ENCODE assay signal across 27 mouse cellular contexts in the genomic region with DNA sequence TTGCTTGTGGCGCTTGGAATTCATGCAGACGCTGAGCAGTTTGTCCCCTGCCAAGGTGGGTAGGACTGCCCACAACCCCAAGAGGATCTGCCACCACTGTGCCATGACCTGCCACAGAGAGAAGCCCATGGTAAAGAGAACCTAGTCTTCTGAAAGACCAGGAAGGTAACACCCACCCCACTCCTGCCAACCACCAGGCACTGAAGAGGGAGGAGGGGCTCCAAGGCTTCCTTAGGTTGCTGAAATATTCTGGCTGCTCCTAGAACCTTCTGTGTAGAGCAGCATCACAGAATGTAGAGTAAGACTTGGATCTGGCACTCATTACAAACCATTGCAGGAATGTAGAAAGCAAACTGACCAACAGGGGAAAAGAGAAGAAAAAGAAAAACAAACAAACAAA. TPM values are rescaled to one million over a fixed set of nuclear protein-coding genes. Genes with fewer than 3 reads are reported as not detected.
DNase-seq lines count a peak whose midpoint lies in the region; ATAC-seq and TF ChIP-seq lines count a peak whose summit lies in the region.
"Had no signal": no experiment of that assay in that cellular context is flagged by ENCODE, and none has a peak within 500 bp of the region (broad histone marks: within the 10 kb centered on the region; RNA-seq: fewer than 3 reads in every experiment).

No protein-coding gene starts in this region.

- no peaks in the 10 kb centered on the region for H3K9me3 ChIP-seq in hindbrain, embryonic 10.5 days
- no peaks in the 10 kb centered on the region for H3K9me3 ChIP-seq in hindbrain, embryonic 16.5 days (ENCODE audit: control insufficient read depth, low read length)
- no peaks in the 10 kb centered on the region for H3K9me3 ChIP-seq in neural tube, embryonic 15.5 days (replicated peaks)
- H3K9me3 ChIP-seq: embryonic facial prominence, embryonic 15.5 days; forebrain, embryonic 10.5 days; forebrain, embryonic 15.5 days; G1E; heart, embryonic 12.5 days; hindbrain, embryonic 12.5 days had no signal

- no peak for TF ChIP-seq CTCF in spleen, adult 2 months (IDR thresholded peaks at IDR 0.05; ENCODE audit: extremely low read depth, insufficient read depth, insufficient read length, insufficient replicate concordance)

- H3K4me1 ChIP-seq in hindbrain, embryonic 10.5 days (replicated peaks): peaks cover 32% of the 10 kb centered on the region
- H3K4me1 ChIP-seq in hindbrain, embryonic 16.5 days (ENCODE audit: control insufficient read depth, insufficient read depth, low read depth, low read length): peaks cover 2% of the 10 kb centered on the region; the same call in 1 of the 2 replicates
- peaks cover 12% of the 10 kb centered on the region; the same call in 1 of the 2 replicates for H3K4me1 ChIP-seq in spleen, adult 2 months (ENCODE audit: control insufficient read depth, insufficient read depth, insufficient read length)
- peaks cover 6% of the 10 kb centered on the region; the same call in 1 of the 2 replicates for H3K4me1 ChIP-seq in neural tube, embryonic 15.5 days

- no peak for DNase-seq in hindbrain, embryonic 10.5 days (ENCODE audit: low spot score)
- no peak for DNase-seq in spleen, adult 2 months (ENCODE audit: low read depth in 1 of 2, low spot score in 2 of 2)
- no peak for DNase-seq in spleen, adult 18-20 months
- DNase-seq in CD4-positive helper T cell, adult 2 months (ENCODE audit: low read depth, low spot score): peak; percentile 65
- DNase-seq in induced T-regulatory cell, adult 2 months (ENCODE audit: low read depth): peak; percentile 64
- DNase-seq in retina, embryonic 14.5 days (ENCODE audit: low spot score): no peak
- DNase-seq: adrenal gland, adult 8-10 months; adrenal gland, postnatal 36 days; cerebellum, adult 11 months; cerebellum, adult 8-10 months; cerebellum, postnatal 14 days; embryo, embryonic 11 days; gastrocnemius, postnatal 10 days; heart, adult 2 months; heart, postnatal 36 days had no signal

- WGBS in hindbrain, embryonic 10.5 days: 90% methylated on average over 2 of the region's 2 CpGs
- WGBS in hindbrain, embryonic 16.5 days: 97% methylated on average over 2 of the region's 2 CpGs
- 77% methylated on average over 2 of the region's 2 CpGs for WGBS in spleen, adult 2 months
- 94% methylated on average over 2 of the region's 2 CpGs for WGBS in neural tube, embryonic 15.5 days

- no peak for ATAC-seq in hindbrain, embryonic 16.5 days
- no peak for ATAC-seq in neural tube, embryonic 15.5 days (ENCODE audit: low FRiP score)
- ATAC-seq: forebrain, embryonic 15.5 days; hindbrain, postnatal 0 days had no signal

- H3K36me3 ChIP-seq in hindbrain, embryonic 10.5 days: no peaks in the 10 kb centered on the region
- no peaks in the 10 kb centered on the region for H3K36me3 ChIP-seq in hindbrain, embryonic 16.5 days (ENCODE audit: control insufficient read depth, insufficient read depth, low read length)
- no peaks in the 10 kb centered on the region for H3K36me3 ChIP-seq in spleen, adult 2 months (ENCODE audit: control insufficient read depth, insufficient read depth, low read length)
- H3K36me3 ChIP-seq in neural tube, embryonic 15.5 days: no peaks in the 10 kb centered on the region
- H3K36me3 ChIP-seq: embryonic facial prominence, embryonic 15.5 days; forebrain, embryonic 10.5 days; forebrain, embryonic 15.5 days; G1E; heart, embryonic 12.5 days; hindbrain, embryonic 12.5 days had no signal

- no peaks in the 10 kb centered on the region for H3K27me3 ChIP-seq in hindbrain, embryonic 10.5 days (ENCODE audit: insufficient read depth, poor library complexity, severe bottlenecking)
- H3K27me3 ChIP-seq in hindbrain, embryonic 16.5 days (replicated peaks; ENCODE audit: control insufficient read depth, insufficient read depth, low read length): no peaks in the 10 kb centered on the region
- H3K27me3 ChIP-seq in spleen, adult 2 months (ENCODE audit: control insufficient read depth, insufficient read depth, low read length): no peaks in the 10 kb centered on the region
- 0 out of 2 replicates have a peak, but pooled peaks cover 3% of the 10 kb centered on the region for H3K27me3 ChIP-seq in neural tube, embryonic 15.5 days (replicated peaks)
- H3K27me3 ChIP-seq: embryonic facial prominence, embryonic 15.5 days; forebrain, embryonic 15.5 days; heart, embryonic 12.5 days had no signal

- H3K4me3 ChIP-seq in hindbrain, embryonic 10.5 days: no peak overlapping the region
- no peak overlapping the region for H3K4me3 ChIP-seq in hindbrain, embryonic 16.5 days (ENCODE audit: low read length)
- H3K4me3 ChIP-seq in spleen, adult 2 months (ENCODE audit: extremely low read depth, insufficient read depth, insufficient read length): peak overlapping the region; percentile 7; the same call in 1 of the 2 replicates
- H3K4me3 ChIP-seq in neural tube, embryonic 15.5 days (replicated peaks): no peak overlapping the region
- H3K4me3 ChIP-seq: embryonic facial prominence, embryonic 15.5 days; erythroblast, embryonic 14.5 days; forebrain, embryonic 10.5 days; forebrain, embryonic 15.5 days; heart, adult 2 months; heart, embryonic 12.5 days; hindbrain, embryonic 12.5 days had no signal

- TF ChIP-seq POLR2A in spleen, adult 2 months (IDR thresholded peaks at IDR 0.05; ENCODE audit: low read depth, low read length): no peak

- H3K4me2 ChIP-seq in hindbrain, embryonic 16.5 days (ENCODE audit: low read length): no peak overlapping the region
- H3K4me2 ChIP-seq in neural tube, embryonic 15.5 days: no peak overlapping the region
- H3K4me2 ChIP-seq: embryonic facial prominence, embryonic 15.5 days; forebrain, embryonic 15.5 days; heart, embryonic 12.5 days; hindbrain, embryonic 12.5 days had no signal

- H3K9ac ChIP-seq in hindbrain, embryonic 16.5 days (ENCODE audit: low read depth, low read length): no peak overlapping the region
- H3K9ac ChIP-seq in neural tube, embryonic 15.5 days (replicated peaks): no peak overlapping the region
- H3K9ac ChIP-seq: embryonic facial prominence, embryonic 15.5 days; forebrain, embryonic 15.5 days; heart, embryonic 12.5 days; hindbrain, embryonic 12.5 days had no signal

- H3K27ac ChIP-seq in hindbrain, embryonic 10.5 days: peak overlapping the region; percentile 23; the same call in 1 of the 2 replicates
- no peak overlapping the region for H3K27ac ChIP-seq in hindbrain, embryonic 16.5 days (ENCODE audit: low read depth, low read length)
- H3K27ac ChIP-seq in spleen, adult 2 months (ENCODE audit: insufficient read depth, low read length): peak overlapping the region; percentile 85
- H3K27ac ChIP-seq in neural tube, embryonic 15.5 days (replicated peaks): no peak overlapping the region
- H3K27ac ChIP-seq: embryonic facial prominence, embryonic 15.5 days; forebrain, embryonic 15.5 days; heart, adult 2 months; hindbrain, embryonic 12.5 days; hindbrain, postnatal 0 days had no signal

RNA-seq across cellular contexts. Expression of a gene that starts 1.3 kb away (rescaled TPM):
- polyA plus RNA-seq in hindbrain, embryonic 10.5 days (2016; fragmentation: Nextera tagmentation; extraction: Ambion mirVana): 0.24 TPM in 1 of 2 replicates, not detected in the other
- not detected in 2 replicates for polyA plus RNA-seq in hindbrain, embryonic 16.5 days (2015; fragmentation: Nextera tagmentation; extraction: Ambion mirVana)
- polyA plus RNA-seq in spleen, adult 2 months (2012; rRNA removed): 37.6 and 41.4 TPM in 2 replicates
- 1.9 TPM in 1 of 2 replicates, not detected in the other for polyA plus RNA-seq in neural tube, embryonic 15.5 days (2015; fragmentation: Nextera tagmentation; extraction: Ambion mirVana)
- polyA plus RNA-seq: C2C12; erythroblast, embryonic 14.5 days; forebrain, embryonic 10.5 days; forebrain, embryonic 15.5 days; G1E; heart, embryonic 12.5 days; hindbrain, embryonic 12.5 days; hindbrain, postnatal 0 days had no signal

RNA-seq across cellular contexts. Expression of a gene that starts 42.4 kb away (rescaled TPM):
- 0.65 and 0.71 TPM in 2 replicates for polyA plus RNA-seq in hindbrain, embryonic 10.5 days (2016; fragmentation: Nextera tagmentation; extraction: Ambion mirVana)
- polyA plus RNA-seq in hindbrain, embryonic 16.5 days (2015; fragmentation: Nextera tagmentation; extraction: Ambion mirVana): 1.3 and 1.7 TPM in 2 replicates
- polyA plus RNA-seq in spleen, adult 2 months (2012; rRNA removed): 4.6 and 6.0 TPM in 2 replicates
- polyA plus RNA-seq in neural tube, embryonic 15.5 days (2015; fragmentation: Nextera tagmentation; extraction: Ambion mirVana): 1.1 and 4.4 TPM in 2 replicates
- polyA plus RNA-seq: C2C12; erythroblast, embryonic 14.5 days; G1E; gonadal fat pad, adult 2 months; heart, embryonic 12.5 days had no signal

Comparison
In these comparisons a context has a peak if more than half of its experiments do, and no peak if none do; other contexts are left out.
1. H3K27ac ChIP-seq: peak in hindbrain, embryonic 10.5 days (single experiment) and spleen, adult 2 months (single experiment); none in hindbrain, embryonic 16.5 days (single experiment) and neural tube, embryonic 15.5 days (single experiment).
2. DNase-seq: peak in CD4-positive helper T cell, adult 2 months (single experiment) and induced T-regulatory cell, adult 2 months (single experiment); none in hindbrain, embryonic 10.5 days (single experiment), spleen, adult 2 months (0 of 2), spleen, adult 18-20 months (0 of 2) and retina, embryonic 14.5 days (single experiment).
3. RNA of a gene that starts 1.3 kb away (polyA plus RNA-seq): 37.6 to 41.4 TPM in spleen, adult 2 months; 1.9 TPM in neural tube, embryonic 15.5 days, 0.24 TPM in hindbrain, embryonic 10.5 days and not detected in hindbrain, embryonic 16.5 days; every median in the first group is over 10 times any median in the second.